Mouse (Mus musculus) olfactory bulb, adult 2 months (tissue): ENCODE results near the gene Mcam.

ENCODE experiments used
- CTCF ChIP-seq: fragments of 200-500 bp; IDR thresholded peaks from 2 replicates; pipeline ENCODE4 v1.5.1; 2012; ENCODE audit warnings: low read depth, mild to moderate bottlenecking, low read length, moderate library complexity; ENCODE audit not compliant: insufficient read depth
- POLR2A ChIP-seq: fragments of 200-500 bp; IDR thresholded peaks from 2 replicates; pipeline ENCODE4 v1.6.1; 2012; ENCODE audit warnings: mild to moderate bottlenecking, low read depth, low read length, moderate library complexity; ENCODE audit not compliant: insufficient read depth

DNA sequence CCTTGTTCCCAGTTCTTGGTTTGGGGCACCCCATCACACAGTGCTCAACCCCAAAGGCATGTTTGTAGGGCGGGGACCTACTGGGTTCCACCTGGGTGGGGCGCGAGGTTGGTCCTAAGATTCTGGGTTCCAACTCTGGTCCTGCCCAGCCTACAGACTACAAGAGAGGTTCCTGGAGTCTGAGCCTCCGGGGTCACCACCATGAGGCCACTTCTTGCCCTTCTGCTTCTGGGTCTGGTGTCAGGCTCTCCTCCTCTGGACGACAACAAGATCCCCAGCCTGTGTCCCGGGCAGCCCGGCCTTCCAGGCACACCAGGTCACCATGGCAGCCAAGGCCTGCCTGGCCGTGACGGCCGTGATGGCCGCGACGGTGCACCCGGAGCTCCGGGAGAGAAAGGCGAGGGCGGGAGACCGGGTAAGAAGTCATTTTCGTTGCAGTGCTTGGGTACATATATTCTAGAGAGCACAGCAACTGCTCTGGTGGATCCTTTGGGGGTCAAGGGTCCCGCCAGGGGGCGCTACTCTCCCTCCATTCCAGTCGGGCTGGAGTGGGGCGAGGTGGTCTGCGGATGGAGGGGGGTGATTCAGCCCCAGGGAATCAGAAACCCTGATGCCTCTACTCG is 26.6 kb upstream of the Mcam start:
- no peak for TF ChIP-seq POLR2A
- peak; percentile 58 for TF ChIP-seq CTCF
